Mouse (Mus musculus): ENCODE data around the gene Irf2.

DNA sequence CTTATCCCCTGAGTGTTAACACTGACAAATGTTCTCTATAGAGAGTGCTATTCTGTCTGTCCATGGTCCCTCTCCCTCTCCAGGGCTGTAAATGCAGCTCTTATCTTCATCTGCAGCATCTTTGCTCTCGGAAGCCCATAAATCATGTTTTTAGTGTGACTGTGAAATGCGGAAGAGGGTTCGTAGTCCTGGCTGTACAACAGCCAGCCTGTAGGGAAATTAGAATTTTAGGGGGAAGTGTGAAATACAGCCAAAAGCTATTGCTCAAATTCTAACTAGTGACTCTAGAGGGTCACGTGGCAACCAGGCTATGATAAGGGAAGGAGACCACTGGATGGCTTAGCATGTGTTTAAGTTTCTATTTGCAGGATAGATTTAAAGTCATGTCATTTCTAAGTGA lies 112.0 kb downstream of the Irf2 start:
- TF ChIP-seq USF2 (IDR thresholded peaks at IDR 0.05; ENCODE audit: borderline replicate concordance in 1 of 2, insufficient read depth in 1 of 2, low read depth in 1 of 2, low read length in 2 of 2) (peak; percentile 67 to 83), EP300 (IDR thresholded peaks at IDR 0.05; ENCODE audit: low read depth in 1 of 2, low read length in 2 of 2) (peak; percentile 76 to 86), POLR2A (IDR thresholded peaks at IDR 0.05; ENCODE audit: control insufficient read depth in 1 of 2, insufficient read depth in 1 of 2, low read depth in 1 of 2, low read length in 2 of 2, poor library complexity in 1 of 2) (no peak), USF1 (IDR thresholded peaks at IDR 0.05; ENCODE audit: low read depth, low read length) (peak; percentile 97), BHLHE40 (IDR thresholded peaks at IDR 0.05; ENCODE audit: borderline replicate concordance, low read depth, low read length) (peak; percentile 75; the same call in 1 of the 2 replicates), POLR2AphosphoS2 (IDR thresholded peaks at IDR 0.05; ENCODE audit: low read length) (no peak), ELF1 (IDR thresholded peaks at IDR 0.05; ENCODE audit: low read depth, low read length) (peak; percentile 89), MAX (IDR thresholded peaks at IDR 0.05; ENCODE audit: low read length) (peak; percentile 91), MAFK (IDR thresholded peaks at IDR 0.05; ENCODE audit: borderline replicate concordance, low read depth, low read length) (no peak), HCFC1 (IDR thresholded peaks at IDR 0.05; ENCODE audit: low read depth, low read length) (0 out of 2 replicates have a peak, but pooled peaks have one; percentile 41), CTCF (IDR thresholded peaks at IDR 0.05 in 2 of 3, conservative IDR thresholded peaks at IDR 0.05 in 1 of 3; ENCODE audit: control insufficient read depth in 1 of 3, insufficient read depth in 1 of 3, low read depth in 2 of 3, low read length in 3 of 3, poor library complexity in 1 of 3, severe bottlenecking in 1 of 3) (no peak), CHD2 (IDR thresholded peaks at IDR 0.05; ENCODE audit: low read length) (no peak)
